Mouse (Mus musculus): Measurements from ENCODE around the gene Cadm3. TPM values are rescaled to one million over a fixed set of nuclear protein-coding genes. Genes with fewer than 3 reads are reported as not detected.

Cadm3 gene
- total and polyA plus RNA-seq, 3 experiments: not detected

- no peak for TF ChIP-seq TCF12 (IDR thresholded peaks at IDR 0.05; ENCODE audit: low read depth, low read length)
- no peak for TF ChIP-seq POLR2AphosphoS2 (IDR thresholded peaks at IDR 0.05; ENCODE audit: low read depth, low read length)
- TF ChIP-seq MAZ (IDR thresholded peaks at IDR 0.05; ENCODE audit: low read depth, low read length): no peak
- no peak for TF ChIP-seq KAT2A (IDR thresholded peaks at IDR 0.05; ENCODE audit: insufficient replicate concordance, low read length)
- no peak; the same call in 1 of the 2 replicates for TF ChIP-seq MAX (IDR thresholded peaks at IDR 0.05; ENCODE audit: low read length)
- no peak for TF ChIP-seq JUND (conservative IDR thresholded peaks at IDR 0.05; ENCODE audit: low read depth, low read length)
- no peak for TF ChIP-seq HCFC1 (IDR thresholded peaks at IDR 0.05; ENCODE audit: low read depth, low read length)
- no peak for TF ChIP-seq USF2 (conservative IDR thresholded peaks at IDR 0.05; ENCODE audit: low read depth, low read length)
- TF ChIP-seq USF1 (IDR thresholded peaks at IDR 0.05; ENCODE audit: low read depth, low read length): no peak
- no peak for TF ChIP-seq ZNF384 (IDR thresholded peaks at IDR 0.05; ENCODE audit: low read depth, low read length)
- TF ChIP-seq RCOR1 (conservative IDR thresholded peaks at IDR 0.05; ENCODE audit: low read depth, low read length): no peak
- peak; percentile 82 for TF ChIP-seq SMC3 (IDR thresholded peaks at IDR 0.05; ENCODE audit: low read depth, low read length)
- no peak for TF ChIP-seq MAFK (IDR thresholded peaks at IDR 0.05; ENCODE audit: insufficient replicate concordance, low read length)
- no peak for TF ChIP-seq UBTF (IDR thresholded peaks at IDR 0.05; ENCODE audit: low read depth, low read length)
- TF ChIP-seq TBP (conservative IDR thresholded peaks at IDR 0.05; ENCODE audit: low read depth, low read length): no peak
- TF ChIP-seq RAD21 (IDR thresholded peaks at IDR 0.05; ENCODE audit: low read depth, low read length): peak; percentile 97
- TF ChIP-seq BHLHE40 (IDR thresholded peaks at IDR 0.05; ENCODE audit: low read depth, low read length): no peak
- no peak for TF ChIP-seq PAX5 (IDR thresholded peaks at IDR 0.05; ENCODE audit: low read length)
These were observed 31.0 kb upstream of the Cadm3 start (continued) for GRCm38 (mm10) chr1:173398323-173398970.

GRCm38 (mm10) chr1:173391754-173392153 is 24.3 kb upstream of the Cadm3 start:
- Histone ChIP-seq H3K27me3 (replicated peaks) (no peaks in the 10 kb centered on the region), H3K4me3 (replicated peaks in 1 of 3; ENCODE audit: low read depth in 2 of 3, low read length in 2 of 3, poor library complexity in 1 of 3) (no peak overlapping the region), H3K4me2 (ENCODE audit: insufficient read depth, low read depth, poor library complexity, severe bottlenecking) (no peak overlapping the region), H3K36me3 (replicated peaks in 1 of 2; ENCODE audit: control insufficient read depth in 1 of 2, insufficient read depth in 1 of 2, low read length in 1 of 2) (no peaks in the 10 kb centered on the region), H3K4me1 (ENCODE audit: control insufficient read depth in 1 of 2, insufficient read depth in 2 of 2) (peaks cover 2 to 9% of the 10 kb centered on the region in 2 experiments; a peak in 3 of 4 replicates), H3K9me3 (replicated peaks; ENCODE audit: low read length) (no peaks in the 10 kb centered on the region), H3K27ac (ENCODE audit: insufficient read depth, low read depth) (no peak overlapping the region), H3K79me2 (replicated peaks; ENCODE audit: control insufficient read depth, extremely low read depth, insufficient read depth, poor library complexity, severe bottlenecking) (no peaks in the 10 kb centered on the region), H3K9ac (ENCODE audit: insufficient read depth, low read depth) (no peak overlapping the region)
- peak; percentile 60 for DNase-seq (ENCODE audit: extremely low read depth)
- TF ChIP-seq JUND (conservative IDR thresholded peaks at IDR 0.05; ENCODE audit: low read depth, low read length) (peak; percentile 93), BHLHE40 (IDR thresholded peaks at IDR 0.05; ENCODE audit: low read depth, low read length) (peak; percentile 95), ETS1 (conservative IDR thresholded peaks at IDR 0.05; ENCODE audit: low read depth, low read length) (0 out of 2 replicates have a peak, but pooled peaks have one; percentile 38), POLR2AphosphoS2 (IDR thresholded peaks at IDR 0.05; ENCODE audit: low read depth, low read length) (no peak), JUN (IDR thresholded peaks at IDR 0.05; ENCODE audit: insufficient read depth, low read depth, low read length) (peak; percentile 84), IRF4 (IDR thresholded peaks at IDR 0.05; ENCODE audit: low read depth, low read length) (0 out of 2 replicates have a peak, but pooled peaks have one; percentile 37), EP300 (IDR thresholded peaks at IDR 0.05; ENCODE audit: low read length) (peak; percentile 78), CHD1 (IDR thresholded peaks at IDR 0.05; ENCODE audit: low read depth, low read length) (no peak)
- dilution Hi-C loops (cut with MboI; ENCODE audit: extremely low pct_ligation_motif_present, extremely low pct_unique_long_range_greater_than_20kb, low sequenced_read_pairs) (no loop called here), in situ Hi-C loops (cut with MboI; ENCODE audit: low pct_ligation_motif_present, low pct_unique_long_range_greater_than_20kb, low sequenced_read_pairs) (loop anchor here (25.0 kb wide), 2 partner anchors 754 to 979 kb away; partner anchors contain the start of gene Dusp23)
